ENCODE assay signal across 16 mouse cellular contexts in genomic region chr19:27223046-27223445, GRCm38 (mm10). TPM values are rescaled to one million over a fixed set of nuclear protein-coding genes. Genes with fewer than 3 reads are reported as not detected.
DNase-seq lines count a peak whose midpoint lies in the region; ATAC-seq lines count a peak whose summit lies in the region.
"Had no signal": no experiment of that assay in that cellular context is flagged by ENCODE, and none has a peak within 500 bp of the region (broad histone marks: within the 10 kb centered on the region; RNA-seq: fewer than 3 reads in every experiment).

No protein-coding gene starts in this region.

- peak; percentile 20 for DNase-seq in adrenal gland, postnatal 10 days
- no peak for DNase-seq in adrenal gland, adult 18-20 months (ENCODE audit: low spot score in 2 of 2)
- DNase-seq in heart, adult 9 months (ENCODE audit: low spot score in 2 of 2) = peak; percentile 43 to 57
- DNase-seq in cerebellum, postnatal 10 days = peak; percentile 67 to 69
- peak; percentile 22 to 50 for DNase-seq in heart, postnatal 10 days
- DNase-seq in thymus, postnatal 36 days = no peak
- DNase-seq: embryo, embryonic 11 days; kidney, adult 9 months; liver, embryonic 13.5 days; right cerebral cortex, postnatal 4 days; thymus, adult 18-20 months had no signal

- intact Hi-C loops in heart, postnatal 10 days (cut with DNase I) = no loop called here

- 67% methylated on average over 6 of the region's 6 CpGs for WGBS in heart, embryonic 12.5 days
- WGBS in forebrain, embryonic 16.5 days = 86% methylated on average over 6 of the region's 6 CpGs

- H3K9me3 ChIP-seq in heart, embryonic 12.5 days (replicated peaks) = no peaks in the 10 kb centered on the region
- no peaks in the 10 kb centered on the region for H3K9me3 ChIP-seq in forebrain, embryonic 16.5 days (ENCODE audit: control insufficient read depth, low read length)
- H3K9me3 ChIP-seq: forebrain, embryonic 13.5 days; liver, embryonic 13.5 days had no signal

- peaks cover 27% of the 10 kb centered on the region for H3K4me1 ChIP-seq in heart, embryonic 12.5 days (replicated peaks)
- H3K4me1 ChIP-seq in forebrain, embryonic 16.5 days (replicated peaks; ENCODE audit: control insufficient read depth, insufficient read depth, low read length) = peaks cover 12% of the 10 kb centered on the region
- H3K4me1 ChIP-seq: liver, embryonic 13.5 days had no signal

- H3K9ac ChIP-seq in heart, embryonic 12.5 days = no peak overlapping the region
- H3K9ac ChIP-seq in forebrain, embryonic 16.5 days (replicated peaks; ENCODE audit: low read depth, low read length) = no peak overlapping the region
- H3K9ac ChIP-seq: forebrain, embryonic 13.5 days; liver, embryonic 13.5 days had no signal

- no peak overlapping the region for H3K27ac ChIP-seq in heart, embryonic 12.5 days (ENCODE audit: poor library complexity, severe bottlenecking)
- H3K27ac ChIP-seq in forebrain, embryonic 16.5 days (ENCODE audit: low read length) = no peak overlapping the region
- H3K27ac ChIP-seq: forebrain, embryonic 13.5 days; liver, embryonic 13.5 days had no signal

- no peaks in the 10 kb centered on the region for H3K36me3 ChIP-seq in heart, embryonic 12.5 days
- no peaks in the 10 kb centered on the region for H3K36me3 ChIP-seq in forebrain, embryonic 16.5 days (ENCODE audit: control insufficient read depth, insufficient read depth)
- H3K36me3 ChIP-seq: liver, embryonic 13.5 days had no signal

- no peak overlapping the region for H3K4me3 ChIP-seq in heart, embryonic 12.5 days
- no peak overlapping the region for H3K4me3 ChIP-seq in forebrain, embryonic 16.5 days (replicated peaks; ENCODE audit: low read length)
- H3K4me3 ChIP-seq: forebrain, embryonic 13.5 days; liver, embryonic 13.5 days had no signal

- H3K27me3 ChIP-seq in heart, embryonic 12.5 days (replicated peaks) = no peaks in the 10 kb centered on the region; the same call in 1 of the 2 replicates
- H3K27me3 ChIP-seq in forebrain, embryonic 16.5 days (replicated peaks; ENCODE audit: control insufficient read depth, insufficient read depth, low read length) = no peaks in the 10 kb centered on the region
- H3K27me3 ChIP-seq: forebrain, embryonic 13.5 days had no signal

- H3K4me2 ChIP-seq in heart, embryonic 12.5 days = no peak overlapping the region
- no peak overlapping the region for H3K4me2 ChIP-seq in forebrain, embryonic 16.5 days (ENCODE audit: low read length)
- H3K4me2 ChIP-seq: forebrain, embryonic 13.5 days; liver, embryonic 13.5 days; midbrain, embryonic 11.5 days had no signal

- no peak for ATAC-seq in heart, embryonic 12.5 days (ENCODE audit: insufficient number of reproducible peaks, low FRiP score)
- no peak for ATAC-seq in forebrain, embryonic 16.5 days
- ATAC-seq: forebrain, embryonic 13.5 days; lung, postnatal 0 days had no signal

RNA-seq across cellular contexts. Expression of gene Vldlr, which starts 6.8 kb away (rescaled TPM):
- 10 to 100 TPM; 45.6 to 52.4 TPM for total RNA-seq in adrenal gland, postnatal 10 days (2021)
- total RNA-seq in adrenal gland, adult 18-20 months (2021) = 10 to 100 TPM; 29.2 to 30.6 TPM
- 21.9 and 23.7 TPM in 2 replicates for polyA plus RNA-seq in heart, embryonic 12.5 days (2016; fragmentation: Nextera tagmentation; extraction: Ambion mirVana)
- 100 to 1,000 TPM; 160 to 178 TPM for total RNA-seq in heart, postnatal 10 days (2021)
- polyA plus RNA-seq in forebrain, embryonic 16.5 days (2015; fragmentation: Nextera tagmentation; extraction: Ambion mirVana) = 40.5 and 41.2 TPM in 2 replicates

Comparison
In these comparisons a context has a peak if more than half of its experiments do, and no peak if none do; other contexts are left out.
1. DNase-seq: peak in adrenal gland, postnatal 10 days (single experiment), heart, adult 9 months (2 of 2), cerebellum, postnatal 10 days (2 of 2) and heart, postnatal 10 days (2 of 2); none in adrenal gland, adult 18-20 months (0 of 2) and thymus, postnatal 36 days (0 of 2).